Mouse (Mus musculus): ENCODE results near the gene Tmem98.

DNA sequence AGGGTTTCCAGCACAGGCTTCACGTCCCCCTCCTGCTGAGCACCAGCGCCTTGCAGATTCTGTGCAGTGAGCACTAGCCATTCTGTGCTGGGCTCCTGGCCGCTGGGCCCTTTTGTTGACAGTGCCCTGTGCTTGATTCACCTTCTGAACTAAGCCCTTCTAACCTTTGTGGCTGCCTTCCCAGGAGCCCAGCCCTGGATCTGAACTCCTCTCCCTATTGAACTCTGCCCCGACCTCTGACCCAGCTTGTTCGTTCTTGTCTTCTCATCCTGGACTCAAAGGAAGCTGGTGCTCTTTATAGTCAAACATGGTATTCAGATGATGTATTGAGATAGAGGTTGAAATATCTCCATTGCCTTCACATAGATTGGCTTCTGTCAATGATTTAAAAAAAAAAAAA is 38.2 kb downstream of the Tmem98 start:
- TF ChIP-seq POLR2A (IDR thresholded peaks at IDR 0.05; ENCODE audit: low read depth, low read length) (no peak), EP300 (IDR thresholded peaks at IDR 0.05; ENCODE audit: low read length) (no peak), RAD21 (IDR thresholded peaks at IDR 0.05; ENCODE audit: low read depth, low read length) (no peak), ELF1 (IDR thresholded peaks at IDR 0.05; ENCODE audit: low read depth, low read length) (no peak), CTCF (conservative IDR thresholded peaks at IDR 0.05 in 1 of 2, IDR thresholded peaks at IDR 0.05 in 1 of 2; ENCODE audit: low read depth in 2 of 2, low read length in 2 of 2) (no peak), SIN3A (IDR thresholded peaks at IDR 0.05; ENCODE audit: low read length) (no peak), SMC3 (IDR thresholded peaks at IDR 0.05; ENCODE audit: low read depth, low read length) (no peak), NRF1 (IDR thresholded peaks at IDR 0.05; ENCODE audit: low read depth, low read length) (no peak)
